Mouse (Mus musculus) kidney, postnatal 0 days (tissue): ENCODE measurements at regions not wholly inside any gene's neighbourhood (a gene's known extent, or its start where the extent isn't known, plus 50 kb on each side); places are given as distances from the start of the nearest gene placed in this dataset.
A peak's percentile ranks its signal among the peaks of the same experiment; 100 is the strongest.

Experiments
- ATAC-seq: fragments of 200-750 bp; cut with Nextera tagmentation; replicated peaks from 2 replicates; pipeline ENCODE4 v1.8.0; 2017; ENCODE audit warnings: low read depth, moderate number of reproducible peaks, moderate TSS enrichment, moderate library complexity; ENCODE audit not compliant: low FRiP score
- DNase-seq: peaks from one replicate; pipeline ENCODE4 v3.0.0-alpha.2; 2016; ENCODE audit warnings: low spot score
- H3K27ac ChIP-seq: fragments of 300-500 bp; sonication (generic); 2 replicates; pipeline ENCODE4 v1.5.1; 2014; ENCODE audit warnings: mild to moderate bottlenecking
- H3K27me3 ChIP-seq: fragments of 300-500 bp; sonication (generic); 2 replicates; pipeline ENCODE4 v1.6.1; 2014; ENCODE audit warnings: low read length, mixed read lengths; ENCODE audit not compliant: insufficient read depth
- H3K36me3 ChIP-seq: fragments of 300-500 bp; sonication (generic); 2 replicates; pipeline ENCODE4 v1.6.1; 2014; ENCODE audit warnings: low read length, mixed read lengths; ENCODE audit not compliant: insufficient read depth
- H3K4me1 ChIP-seq: fragments of 300-500 bp; sonication (generic); replicated peaks from 2 replicates; pipeline ENCODE4 v1.6.1; 2014; ENCODE audit warnings: antibody characterized with exemption, low read length, mixed read lengths; ENCODE audit not compliant: insufficient read depth
- H3K4me2 ChIP-seq: fragments of 300-500 bp; sonication (generic); 2 replicates; pipeline ENCODE4 v1.6.1; 2014; ENCODE audit warnings: mild to moderate bottlenecking, low read length, moderate library complexity, mixed read lengths
- H3K4me3 ChIP-seq: fragments of 300-500 bp; sonication (generic); replicated peaks from 2 replicates; pipeline ENCODE4 v1.5.1; 2014; ENCODE audit warnings: low read depth, low read length
- H3K9ac ChIP-seq: fragments of 300-500 bp; sonication (generic); 2 replicates; pipeline ENCODE4 v1.6.1; 2014; ENCODE audit warnings: low read depth, low read length
- H3K9me3 ChIP-seq: fragments of 300-500 bp; sonication (generic); replicated peaks from 2 replicates; pipeline ENCODE4 v1.6.1; 2016; ENCODE audit warnings: low read length, inconsistent platforms, mixed read lengths
- CTCF ChIP-seq: IDR thresholded peaks from 2 replicates; pipeline ENCODE4 v1.5.1; 2016; ENCODE audit warnings: antibody characterized with exemption, low read depth, mild to moderate bottlenecking, moderate library complexity
- WGBS: fragments of 180-500 bp; shearing (Covaris S2); extraction: QIAGEN DNeasy Blood & Tissue Kit; methylation state at CpG from one replicate; pipeline ENCODE4 v1.1.7; 2014; 5-methylcytosine and 5-hydroxymethylcytosine counted together

DNA sequence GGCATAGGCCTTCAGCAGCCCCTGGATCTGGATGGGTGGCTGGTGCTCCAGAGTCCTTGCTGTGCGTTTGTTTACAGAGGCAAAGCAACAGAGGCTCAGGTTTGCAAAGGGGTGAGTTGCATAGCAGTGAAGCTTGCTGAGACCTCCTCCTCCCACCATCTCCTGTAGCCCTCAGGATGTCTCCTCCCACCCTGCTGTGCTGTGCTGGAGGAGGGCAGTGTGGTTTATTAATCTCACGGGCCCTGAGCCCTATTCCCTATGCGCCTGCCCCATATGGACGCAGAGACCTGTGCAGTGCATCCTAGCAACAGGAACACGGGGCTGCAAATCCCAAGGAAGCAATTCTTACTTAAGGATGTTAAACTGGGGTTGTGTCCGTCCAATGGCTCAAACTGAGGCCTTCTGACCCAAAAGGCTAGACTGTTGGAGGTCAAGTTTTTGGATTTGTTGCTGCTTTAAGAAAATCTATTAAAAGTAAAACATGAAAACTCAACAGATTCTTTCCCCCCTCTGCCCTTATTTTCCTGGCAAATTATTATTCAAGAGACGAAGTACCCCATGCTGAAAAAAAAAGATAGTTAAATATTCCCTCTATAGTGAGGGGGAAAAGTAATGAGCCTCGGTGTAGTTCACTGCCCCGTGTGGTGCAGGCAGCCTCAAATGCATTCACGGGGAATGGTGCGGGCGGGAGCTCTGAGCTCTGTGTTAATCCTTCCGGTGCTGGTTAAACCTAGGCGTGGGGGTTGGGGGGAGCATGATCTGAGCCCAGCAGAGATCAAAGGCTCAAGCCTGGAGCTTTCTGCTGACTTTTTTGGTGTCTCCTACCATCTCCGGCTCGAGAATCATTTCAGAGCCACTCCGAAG is 297.8 kb downstream of the Cdh26 start:
- DNase-seq: peak; percentile 73
- no peaks in the 10 kb centered on the region for H3K36me3 ChIP-seq
- H3K27me3 ChIP-seq: no peaks in the 10 kb centered on the region
- ATAC-seq: peak; percentile 69
- WGBS: 5% methylated on average over 17 of the region's 17 CpGs
- 0 out of 2 replicates have a peak overlapping the region, but pooled peaks have one; percentile 8 for H3K27ac ChIP-seq
- H3K9me3 ChIP-seq: no peaks in the 10 kb centered on the region
- H3K4me2 ChIP-seq: peak overlapping the region; percentile 18; the same call in 1 of the 2 replicates
- H3K4me1 ChIP-seq: peaks cover 3% of the 10 kb centered on the region; the same call in 1 of the 2 replicates
- H3K9ac ChIP-seq: no peak overlapping the region
- H3K4me3 ChIP-seq: no peak overlapping the region
- no peak for TF ChIP-seq CTCF

GRCm38 (mm10) chr2:178728794-178729120 is 298.4 kb downstream of the Cdh26 start:
- H3K4me3 ChIP-seq: no peak overlapping the region
- no peak overlapping the region for H3K9ac ChIP-seq
- H3K4me1 ChIP-seq: peaks cover 3% of the 10 kb centered on the region; the same call in 1 of the 2 replicates
- 0 out of 2 replicates have a peak overlapping the region, but pooled peaks have one; percentile 8 for H3K27ac ChIP-seq
- DNase-seq (peak; percentile 6), ATAC-seq (no peak)
- TF ChIP-seq CTCF: no peak
- 4% methylated on average over 7 of the region's 7 CpGs for WGBS
- H3K27me3 ChIP-seq: no peaks in the 10 kb centered on the region
- no peaks in the 10 kb centered on the region for H3K36me3 ChIP-seq
- no peaks in the 10 kb centered on the region for H3K9me3 ChIP-seq
- H3K4me2 ChIP-seq: peak overlapping the region; percentile 18; the same call in 1 of the 2 replicates

- no peaks in the 10 kb centered on the region for H3K27me3 ChIP-seq
- TF ChIP-seq CTCF: no peak
- H3K36me3 ChIP-seq: no peaks in the 10 kb centered on the region
- H3K9ac ChIP-seq: no peak overlapping the region
- H3K4me1 ChIP-seq: no peaks in the 10 kb centered on the region
- no peaks in the 10 kb centered on the region for H3K9me3 ChIP-seq
- ATAC-seq: no peak
- 0% methylated on average over 2 of the region's 2 CpGs for WGBS
- no peak overlapping the region for H3K4me3 ChIP-seq
- H3K4me2 ChIP-seq: no peak overlapping the region
- no peak overlapping the region for H3K27ac ChIP-seq
- DNase-seq: peak; percentile 72
These were observed 304.8 kb downstream of the Cdh26 start for GRCm38 (mm10) chr2:178735099-178735498.

GRCm38 (mm10) chr2:178744617-178745016 is 314.3 kb downstream of the Cdh26 start:
- DNase-seq (no peak), ATAC-seq (no peak)
- H3K4me3 ChIP-seq: no peak overlapping the region
- H3K4me1 ChIP-seq: no peaks in the 10 kb centered on the region
- H3K27ac ChIP-seq: no peak overlapping the region
- WGBS: 63% methylated on average over 4 of the region's 4 CpGs
- TF ChIP-seq CTCF: no peak
- H3K9ac ChIP-seq: no peak overlapping the region
- H3K36me3 ChIP-seq: no peaks in the 10 kb centered on the region
- no peaks in the 10 kb centered on the region for H3K9me3 ChIP-seq
- H3K4me2 ChIP-seq: no peak overlapping the region
- H3K27me3 ChIP-seq: no peaks in the 10 kb centered on the region

DNA sequence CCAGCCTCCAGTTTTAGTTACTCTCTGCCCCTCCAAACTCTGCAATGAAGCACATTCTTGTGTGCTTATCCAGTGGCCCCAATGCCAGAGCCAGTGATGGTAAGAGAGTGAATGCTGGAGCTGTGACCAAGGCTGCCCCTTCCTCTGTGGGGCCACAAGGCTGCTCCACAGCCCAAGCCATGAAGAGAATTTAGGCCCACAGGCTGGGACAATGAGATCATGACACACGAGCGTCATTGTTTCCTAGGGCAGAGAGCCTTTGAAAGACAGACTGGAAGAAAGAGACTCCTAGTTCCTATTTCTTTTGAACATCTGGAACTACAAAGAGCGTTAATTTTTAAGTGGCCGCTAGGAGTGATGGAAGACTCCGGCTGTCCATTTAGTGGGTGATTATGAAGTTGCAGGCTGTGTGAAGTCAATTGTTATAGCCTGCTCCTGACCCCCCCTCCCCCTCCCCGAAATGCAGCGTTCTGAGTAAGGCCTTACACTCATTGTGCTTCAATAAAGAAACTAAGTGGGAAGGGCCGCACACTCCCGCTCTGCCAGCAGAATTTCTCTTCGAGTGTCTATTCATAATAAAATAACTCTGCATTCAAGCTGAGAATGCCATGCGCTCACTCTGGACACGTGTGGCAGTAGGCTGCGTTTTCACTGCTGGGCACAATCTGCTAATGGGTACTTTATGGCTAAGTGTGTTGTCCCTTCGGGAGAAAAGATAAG is 315.1 kb downstream of the Cdh26 start:
- no peak for TF ChIP-seq CTCF
- Histone ChIP-seq H3K27ac (no peak overlapping the region), H3K4me2 (no peak overlapping the region), H3K27me3 (no peaks in the 10 kb centered on the region), H3K9me3 (no peaks in the 10 kb centered on the region), H3K4me1 (no peaks in the 10 kb centered on the region), H3K4me3 (no peak overlapping the region), H3K36me3 (no peaks in the 10 kb centered on the region), H3K9ac (no peak overlapping the region)
- DNase-seq: no peak
- 72% methylated on average over 14 of the region's 14 CpGs for WGBS
- no peak for ATAC-seq

DNA sequence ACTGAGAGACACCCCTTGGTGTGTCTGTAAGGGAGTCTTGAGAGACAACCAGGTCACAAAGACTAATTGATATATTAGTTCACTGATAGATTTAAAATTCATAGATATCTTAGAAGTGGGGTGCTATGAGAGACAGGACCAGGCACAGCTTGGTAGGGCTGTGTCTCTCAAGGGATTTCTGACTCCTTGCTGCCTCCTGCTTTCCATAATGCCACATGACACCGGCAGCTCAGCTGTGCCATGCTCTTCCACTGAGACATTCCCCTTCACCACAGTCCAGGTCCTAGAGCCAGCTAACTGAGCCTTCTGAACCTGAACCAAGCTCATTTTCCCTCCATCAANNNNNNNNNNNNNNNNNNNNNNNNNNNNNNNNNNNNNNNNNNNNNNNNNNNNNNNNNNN is 320.9 kb downstream of the Cdh26 start:
- Histone ChIP-seq H3K36me3 (no peaks in the 10 kb centered on the region), H3K4me3 (no peak overlapping the region), H3K4me2 (no peak overlapping the region), H3K4me1 (no peaks in the 10 kb centered on the region), H3K27me3 (no peaks in the 10 kb centered on the region), H3K9me3 (no peaks in the 10 kb centered on the region), H3K27ac (no peak overlapping the region), H3K9ac (no peak overlapping the region)
- TF ChIP-seq CTCF: peak; percentile 39; the same call in 1 of the 2 replicates
- WGBS: 84% methylated on average over 1 of the region's 1 CpGs
- DNase-seq (no peak), ATAC-seq (no peak)
